Mouse (Mus musculus): ENCODE measurements at regions not wholly inside any gene's neighbourhood (a gene's known extent, or its start where the extent isn't known, plus 50 kb on each side); places are given as distances from the start of the nearest gene placed in this dataset.
A peak's percentile ranks its signal among the peaks of the same experiment; 100 is the strongest.

DNA sequence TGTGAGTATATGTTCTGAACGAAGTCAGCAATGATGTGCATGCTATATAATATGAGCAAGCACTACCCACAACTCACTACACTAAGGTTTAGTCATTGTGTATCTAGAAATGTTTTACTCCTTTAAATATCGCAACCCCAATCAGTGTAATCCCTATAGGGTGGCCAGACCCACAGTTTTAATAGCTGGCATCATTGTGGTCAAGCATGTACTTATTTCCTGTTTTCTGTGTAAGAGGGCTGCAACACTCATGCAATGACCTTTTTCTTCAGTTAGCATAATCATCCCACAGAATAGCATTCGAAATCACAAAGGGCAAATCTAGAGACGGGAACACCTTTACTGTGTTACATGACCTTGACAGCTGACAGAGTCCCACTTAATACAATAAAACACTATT lies 333.3 kb downstream of the Insc start:
- no peak for DNase-seq (ENCODE audit: low read depth)
- TF ChIP-seq POLR2A (IDR thresholded peaks at IDR 0.05; ENCODE audit: borderline replicate concordance, extremely low read depth, insufficient read depth, insufficient read length, poor library complexity, severe bottlenecking) (no peak), CTCF (IDR thresholded peaks at IDR 0.05; ENCODE audit: borderline replicate concordance, extremely low read depth, insufficient read depth, insufficient read length) (no peak)

GRCm38 (mm10) chr7:115084711-115085380 lies 341.4 kb downstream of the Insc start:
- TF ChIP-seq POLR2A (IDR thresholded peaks at IDR 0.05; ENCODE audit: borderline replicate concordance, extremely low read depth, insufficient read depth, insufficient read length, poor library complexity, severe bottlenecking) (no peak), CTCF (IDR thresholded peaks at IDR 0.05; ENCODE audit: borderline replicate concordance, extremely low read depth, insufficient read depth, insufficient read length) (no peak)
- DNase-seq (ENCODE audit: low read depth), result no peak

DNA sequence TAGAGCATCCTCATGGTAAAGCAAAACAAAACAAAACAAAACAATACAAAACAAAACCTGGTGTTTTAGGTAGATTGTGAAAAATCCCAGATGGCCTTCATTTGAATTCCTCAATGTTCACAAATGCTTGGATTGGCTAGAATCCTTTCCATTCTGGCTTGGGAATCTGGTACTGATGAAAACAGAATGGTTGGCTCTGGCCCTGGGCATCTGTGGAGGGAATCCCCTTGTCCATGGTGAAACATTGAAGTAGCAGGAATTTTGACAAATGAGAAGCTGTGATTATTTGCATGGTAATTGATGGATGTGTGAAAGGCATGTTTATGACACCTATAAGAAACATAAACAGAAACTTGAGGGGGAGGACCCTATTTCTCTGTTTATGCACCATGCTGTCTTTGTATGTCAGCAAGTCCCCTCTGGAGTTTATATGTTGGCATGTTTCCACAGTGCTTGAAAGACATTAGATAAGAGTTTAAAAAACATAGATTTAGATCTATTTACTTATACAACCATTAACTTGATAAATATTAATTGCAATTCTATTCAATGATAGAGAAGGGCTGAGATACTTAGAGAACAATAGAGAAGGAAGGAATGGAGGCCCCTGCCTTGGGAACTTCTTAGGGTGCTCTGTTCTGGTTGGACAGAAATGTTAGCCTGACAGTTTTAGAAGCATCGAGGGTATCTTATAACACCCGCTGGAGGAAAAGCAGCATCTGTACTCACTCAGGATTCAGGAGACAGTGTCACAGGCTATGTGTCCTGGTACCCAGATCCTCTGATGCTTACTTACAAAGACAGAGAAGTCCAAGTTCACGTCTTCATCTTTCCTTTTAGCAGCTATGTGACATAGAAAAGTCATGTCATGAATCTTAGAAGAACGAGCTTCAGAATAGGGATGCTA lies 343.3 kb downstream of the Insc start:
- peak; percentile 80 for DNase-seq (ENCODE audit: low read depth)
- no peak for TF ChIP-seq POLR2A (IDR thresholded peaks at IDR 0.05; ENCODE audit: borderline replicate concordance, extremely low read depth, insufficient read depth, insufficient read length, poor library complexity, severe bottlenecking)
- no peak for TF ChIP-seq CTCF (IDR thresholded peaks at IDR 0.05; ENCODE audit: borderline replicate concordance, extremely low read depth, insufficient read depth, insufficient read length)

- peak; percentile 3 for DNase-seq (ENCODE audit: low read depth)
- TF ChIP-seq POLR2A (IDR thresholded peaks at IDR 0.05; ENCODE audit: borderline replicate concordance, extremely low read depth, insufficient read depth, insufficient read length, poor library complexity, severe bottlenecking) (no peak), CTCF (IDR thresholded peaks at IDR 0.05; ENCODE audit: borderline replicate concordance, extremely low read depth, insufficient read depth, insufficient read length) (no peak)
These were observed 349.1 kb downstream of the Insc start for GRCm38 (mm10) chr7:115092481-115093050.

DNA sequence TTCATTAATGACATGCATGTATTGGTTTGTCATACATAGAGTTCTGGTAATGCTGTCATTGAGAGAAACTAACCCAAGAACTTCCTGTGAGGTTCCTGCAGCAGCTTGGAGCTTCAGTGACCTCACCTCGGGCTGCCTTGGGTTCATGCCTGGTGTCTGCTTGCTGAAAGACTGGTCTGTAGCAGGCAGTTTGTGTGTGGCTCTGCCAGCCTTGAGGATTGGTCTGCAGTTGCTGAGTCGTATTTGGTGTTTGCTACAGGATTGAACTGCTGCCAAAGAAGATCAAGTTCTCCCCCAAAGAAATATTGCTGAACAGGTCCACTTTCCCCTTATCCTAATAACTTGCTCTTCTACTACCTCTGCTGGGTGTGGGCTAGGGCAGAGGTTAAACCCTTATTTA lies 362.5 kb downstream of the Insc start:
- TF ChIP-seq CTCF (IDR thresholded peaks at IDR 0.05; ENCODE audit: borderline replicate concordance, extremely low read depth, insufficient read depth, insufficient read length) (no peak), POLR2A (IDR thresholded peaks at IDR 0.05; ENCODE audit: borderline replicate concordance, extremely low read depth, insufficient read depth, insufficient read length, poor library complexity, severe bottlenecking) (no peak)
- no peak for DNase-seq (ENCODE audit: low read depth)

- DNase-seq (ENCODE audit: low read depth), result no peak
- TF ChIP-seq CTCF (IDR thresholded peaks at IDR 0.05; ENCODE audit: borderline replicate concordance, extremely low read depth, insufficient read depth, insufficient read length), result no peak
- TF ChIP-seq POLR2A (IDR thresholded peaks at IDR 0.05; ENCODE audit: borderline replicate concordance, extremely low read depth, insufficient read depth, insufficient read length, poor library complexity, severe bottlenecking), result no peak
These were observed 368.8 kb downstream of the Insc start for GRCm38 (mm10) chr7:115112282-115112681.

DNA sequence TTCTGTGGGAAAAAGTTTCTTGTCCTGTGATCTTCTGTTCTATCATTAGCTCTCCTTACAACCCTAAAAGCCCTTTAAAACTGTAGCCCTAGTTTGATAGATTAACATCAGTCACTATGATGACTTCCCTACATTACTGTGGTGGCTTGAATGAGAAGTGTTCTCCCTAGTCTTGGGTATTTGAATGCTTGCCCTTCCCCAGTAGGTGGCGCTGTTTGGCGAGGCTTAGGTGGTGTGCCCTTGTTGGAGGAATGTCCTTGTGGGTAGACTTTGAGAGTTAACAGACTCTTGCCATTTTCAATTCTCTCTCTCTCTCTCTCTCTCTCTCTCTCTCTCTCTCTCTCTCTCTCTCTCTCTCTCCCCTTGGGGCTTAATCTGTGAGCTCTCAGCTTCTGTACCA lies 379.8 kb downstream of the Insc start:
- DNase-seq (ENCODE audit: low read depth), result no peak
- peak; percentile 39; the same call in 1 of the 2 replicates for TF ChIP-seq CTCF (IDR thresholded peaks at IDR 0.05; ENCODE audit: borderline replicate concordance, extremely low read depth, insufficient read depth, insufficient read length)
- no peak for TF ChIP-seq POLR2A (IDR thresholded peaks at IDR 0.05; ENCODE audit: borderline replicate concordance, extremely low read depth, insufficient read depth, insufficient read length, poor library complexity, severe bottlenecking)

DNA sequence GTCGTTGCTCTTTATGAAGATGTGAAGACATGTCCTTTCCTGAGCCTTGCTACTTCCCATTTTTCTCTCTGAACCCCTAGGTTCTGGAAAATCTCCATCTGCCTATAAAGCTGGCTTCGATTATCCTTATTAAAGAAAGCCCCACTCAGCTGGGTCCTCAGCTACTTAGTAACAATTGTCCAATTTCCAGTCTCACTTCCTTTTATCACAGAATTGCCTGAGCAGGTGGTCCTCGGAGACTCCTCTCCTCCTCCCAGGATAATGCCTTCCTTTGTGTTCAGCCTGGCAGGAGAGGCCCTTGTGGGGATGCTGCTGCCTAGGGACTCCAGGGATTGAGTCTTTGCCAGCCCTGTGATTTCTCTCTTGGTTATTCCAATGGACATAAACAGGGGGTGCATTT lies 385.5 kb downstream of the Insc start:
- TF ChIP-seq POLR2A (IDR thresholded peaks at IDR 0.05; ENCODE audit: borderline replicate concordance, extremely low read depth, insufficient read depth, insufficient read length, poor library complexity, severe bottlenecking), result no peak
- no peak for TF ChIP-seq CTCF (IDR thresholded peaks at IDR 0.05; ENCODE audit: borderline replicate concordance, extremely low read depth, insufficient read depth, insufficient read length)
- peak; percentile 76 for DNase-seq (ENCODE audit: low read depth)

- no peak for DNase-seq (ENCODE audit: low read depth)
- TF ChIP-seq POLR2A (IDR thresholded peaks at IDR 0.05; ENCODE audit: borderline replicate concordance, extremely low read depth, insufficient read depth, insufficient read length, poor library complexity, severe bottlenecking), result no peak
- no peak for TF ChIP-seq CTCF (IDR thresholded peaks at IDR 0.05; ENCODE audit: borderline replicate concordance, extremely low read depth, insufficient read depth, insufficient read length)
These were observed 387.9 kb downstream of the Insc start for GRCm38 (mm10) chr7:115131259-115131969.

- TF ChIP-seq CTCF (IDR thresholded peaks at IDR 0.05; ENCODE audit: borderline replicate concordance, extremely low read depth, insufficient read depth, insufficient read length) (no peak), POLR2A (IDR thresholded peaks at IDR 0.05; ENCODE audit: borderline replicate concordance, extremely low read depth, insufficient read depth, insufficient read length, poor library complexity, severe bottlenecking) (no peak)
- DNase-seq (ENCODE audit: low read depth), result peak; percentile 95
These were observed 388.6 kb downstream of the Insc start for GRCm38 (mm10) chr7:115131970-115132551.

Data from brain, embryonic 14.5 days (tissue).